Mouse (Mus musculus) bone marrow, adult 2 months (tissue): Measurements from ENCODE around the gene Gm21985. TPM values are rescaled to one million over a fixed set of nuclear protein-coding genes. Genes with fewer than 3 reads are reported as not detected.
A peak's percentile ranks its signal among the peaks of the same experiment; 100 is the strongest.

Experiments
- H3K27ac ChIP-seq: fragments of 200-500 bp; 2 replicates; pipeline ENCODE4 v1.5.1; 2012; ENCODE audit warnings: low read depth, mild to moderate bottlenecking, control low read depth, inconsistent platforms, low read length; ENCODE audit not compliant: control insufficient read depth, poor library complexity, insufficient read depth
- H3K4me1 ChIP-seq: fragments of 200-500 bp; 2 replicates; pipeline ENCODE4 v1.6.1; 2011; ENCODE audit warnings: low read length; ENCODE audit not compliant: control insufficient read depth, insufficient read depth
- H3K4me3 ChIP-seq: fragments of 200-500 bp; replicated peaks from 2 replicates; pipeline ENCODE3; 2011; ENCODE audit warnings: mild to moderate bottlenecking, low read depth, low read length, control low read depth; ENCODE audit not compliant: control insufficient read depth
- CTCF ChIP-seq: fragments of 200-500 bp; IDR thresholded peaks from 2 replicates; pipeline ENCODE4 v1.5.1; 2011; ENCODE audit warnings: low read length, control low read depth; ENCODE audit not compliant: control insufficient read depth, insufficient read depth
- POLR2A ChIP-seq: fragments of 200-500 bp; IDR thresholded peaks from 2 replicates; pipeline ENCODE4 v1.6.1; 2011; ENCODE audit warnings: low read depth, mild to moderate bottlenecking, control low read depth, low read length, borderline replicate concordance; ENCODE audit not compliant: control insufficient read depth
- WGBS: fragments of 180-500 bp; shearing (Covaris S2); methylation state at CpG from one replicate; pipeline ENCODE4 v1.1.7; 2018; 5-methylcytosine and 5-hydroxymethylcytosine counted together
- polyA plus RNA-seq: library from polyadenylated mRNA; stranded (reverse); fragments of >200 nt; gene quantifications from 2 replicates; pipeline ENCODE4 v1.2.4, GENCODE M21; 2011; ENCODE audit warnings: low replicate concordance; ENCODE audit not compliant: missing spikeins, insufficient read depth, insufficient read length

The Gm21985 gene
- polyA plus RNA-seq, 1 experiment: 0.85 TPM

DNA sequence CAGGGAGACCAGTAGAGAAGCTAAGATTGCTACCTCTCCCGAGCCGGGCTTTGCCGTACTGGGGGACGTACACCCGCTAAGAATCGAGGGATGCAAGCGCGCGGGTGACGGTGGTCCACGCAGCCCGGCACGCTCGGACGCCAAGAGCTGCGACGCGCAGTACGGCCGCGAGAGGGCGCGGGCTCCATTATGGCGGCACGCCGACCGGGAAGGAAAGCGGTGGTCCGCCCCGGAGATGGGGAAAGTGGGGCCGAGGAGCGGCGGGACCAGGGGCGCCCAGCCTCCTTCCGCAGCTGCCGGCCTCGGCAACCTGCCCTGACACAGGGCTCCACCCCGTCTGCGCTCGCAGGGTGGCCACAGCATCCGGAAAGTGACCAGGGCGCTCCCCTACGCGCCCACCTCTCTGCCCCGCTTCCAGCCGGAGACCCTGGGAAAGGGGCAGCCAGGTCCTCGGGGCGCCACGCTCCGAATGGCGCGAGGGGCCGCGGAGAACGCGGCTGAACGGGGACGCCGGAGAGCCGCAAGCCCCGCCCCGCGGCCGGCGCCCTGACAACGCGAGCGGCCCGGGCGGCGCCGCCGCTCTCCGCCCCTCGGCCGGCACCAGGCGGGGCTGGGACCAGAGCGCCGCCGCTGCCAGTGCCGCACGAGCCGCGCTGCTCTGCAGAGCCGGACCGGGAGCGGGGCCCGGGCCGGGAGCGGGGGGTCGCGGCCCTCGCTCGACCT is 26.7 kb upstream of the Gm21985 start, which contains the start of gene Lpcat4:
TSS of gene Lpcat4 (plus strand) at position 257 of the 723 bp plus-strand sequence.
- peak within 1 kb of the TSS; percentile 97 for H3K4me3 ChIP-seq
- peak within 1 kb of the TSS; percentile 96 for H3K27ac ChIP-seq
- H3K4me1 ChIP-seq: no peaks in the 10 kb centered on the region; the same call in 1 of the 2 replicates
- TF ChIP-seq POLR2A (peak; percentile 44; the same call in 1 of the 2 replicates), CTCF (peak; percentile 85)
- under 1% methylated on average over 93 of the region's 94 CpGs for WGBS

DNA sequence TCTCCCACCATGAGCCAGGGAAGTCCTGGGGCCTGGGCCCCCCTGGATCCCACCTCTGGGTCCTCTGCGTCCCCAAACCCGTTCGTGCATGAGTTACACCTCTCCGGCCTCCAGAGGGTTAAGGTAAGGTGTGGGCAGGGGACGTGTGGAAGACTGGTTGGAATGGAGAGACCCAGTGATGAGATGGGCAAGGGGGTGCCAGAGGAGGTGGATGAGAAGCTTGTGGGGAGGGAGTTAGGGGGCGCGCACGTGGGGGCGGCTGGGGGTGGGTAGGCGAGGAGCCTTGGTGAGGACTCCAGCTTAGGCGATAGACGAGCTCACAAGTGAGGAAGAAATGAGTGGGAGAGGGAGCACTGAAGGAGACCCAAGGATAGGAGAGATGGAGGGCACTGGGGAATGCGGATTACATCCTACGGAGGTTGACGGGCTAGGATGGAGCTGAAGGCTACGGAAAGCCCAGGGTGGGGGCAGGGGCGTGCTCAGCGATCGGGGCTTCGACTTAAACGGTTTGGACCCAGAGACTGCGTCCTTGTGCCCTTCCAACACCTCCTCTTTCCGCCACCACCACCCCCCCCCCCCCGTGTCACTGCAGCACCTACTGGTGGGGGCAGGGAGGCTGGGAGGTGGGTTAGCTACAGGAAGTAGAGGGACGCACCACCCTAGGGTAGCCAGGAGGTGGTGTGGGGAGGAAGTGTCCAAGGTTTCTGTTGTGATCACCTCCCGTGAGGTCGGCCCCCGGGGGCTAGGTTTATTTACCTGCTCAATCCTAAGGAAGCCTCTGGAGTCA is 26.0 kb upstream of the Gm21985 start:
- H3K27ac ChIP-seq: peak overlapping the region; percentile 96
- under 1% methylated on average over 28 of the region's 28 CpGs for WGBS
- no peaks in the 10 kb centered on the region; the same call in 1 of the 2 replicates for H3K4me1 ChIP-seq
- TF ChIP-seq CTCF (peak; percentile 7; the same call in 1 of the 2 replicates), POLR2A (no peak)
- H3K4me3 ChIP-seq: peak overlapping the region; percentile 97

DNA sequence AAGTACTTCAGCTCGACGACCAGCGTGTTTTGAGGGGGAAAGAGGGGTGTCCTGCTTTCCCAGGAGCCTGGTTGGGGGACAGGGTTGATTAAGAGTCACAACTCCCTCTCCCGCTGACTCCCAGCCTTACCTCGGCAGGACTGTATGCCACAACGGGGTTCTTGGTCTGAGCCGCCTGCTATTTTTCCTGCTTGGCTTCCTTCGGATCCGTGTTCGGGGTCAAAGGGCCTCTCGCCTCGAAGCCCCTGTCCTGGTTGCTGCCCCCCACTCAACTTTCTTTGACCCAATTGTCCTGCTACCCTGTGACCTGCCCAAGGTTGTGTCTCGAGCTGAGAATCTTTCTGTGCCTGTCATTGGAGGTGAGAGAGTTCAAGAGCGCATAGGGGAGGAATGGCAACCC is 24.3 kb upstream of the Gm21985 start:
- Histone ChIP-seq H3K4me1 (no peaks in the 10 kb centered on the region; the same call in 1 of the 2 replicates), H3K4me3 (no peak overlapping the region), H3K27ac (no peak overlapping the region)
- TF ChIP-seq POLR2A (no peak), CTCF (no peak)
- WGBS: 84% methylated on average over 14 of the region's 14 CpGs

DNA sequence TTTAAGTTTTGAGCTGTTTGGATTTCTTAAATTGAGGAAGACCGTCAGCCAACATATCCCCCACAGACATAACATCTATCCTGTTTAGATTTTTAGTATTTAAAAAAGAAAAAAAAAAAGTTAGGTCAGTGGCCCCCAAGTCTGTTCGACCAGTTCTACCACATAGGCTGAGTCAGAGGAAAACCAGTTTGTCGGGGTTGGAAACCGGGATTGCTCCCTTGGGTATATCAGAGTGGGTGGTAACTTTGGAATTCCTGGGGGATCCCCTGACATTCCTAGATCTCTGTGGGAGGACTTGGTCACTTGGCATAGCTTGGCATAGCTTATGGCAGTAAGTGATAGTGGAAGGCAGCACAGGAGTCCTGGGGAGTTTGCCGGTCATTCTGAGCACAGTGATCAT is 20.8 kb upstream of the Gm21985 start:
- 82% methylated on average over 5 of the region's 5 CpGs for WGBS
- TF ChIP-seq POLR2A: no peak
- TF ChIP-seq CTCF: no peak
- Histone ChIP-seq H3K4me1 (no peaks in the 10 kb centered on the region; the same call in 1 of the 2 replicates), H3K27ac (no peak overlapping the region), H3K4me3 (no peak overlapping the region)

DNA sequence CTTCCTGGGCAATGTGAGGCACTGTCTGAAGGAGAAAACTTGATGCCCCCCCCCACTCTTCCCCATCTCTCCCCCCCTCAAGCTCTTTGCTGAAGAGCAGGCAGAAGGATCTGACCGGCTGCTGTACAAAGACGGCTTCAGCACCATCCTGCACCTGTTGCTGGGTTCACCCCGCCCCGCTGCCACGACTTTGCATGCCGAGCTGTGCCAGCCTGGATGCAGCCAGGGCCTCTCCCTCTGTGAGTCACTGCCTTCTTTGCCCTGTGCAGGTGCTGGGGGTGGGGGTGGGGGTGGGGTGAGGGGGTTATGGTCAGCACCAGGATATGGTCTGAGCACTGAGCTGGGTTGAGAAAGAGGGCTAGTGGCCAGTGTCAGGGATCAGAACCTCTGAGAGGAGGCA is 19.9 kb upstream of the Gm21985 start:
- no peak overlapping the region for H3K27ac ChIP-seq
- TF ChIP-seq CTCF (no peak), POLR2A (no peak)
- H3K4me1 ChIP-seq: no peaks in the 10 kb centered on the region; the same call in 1 of the 2 replicates
- WGBS: 89% methylated on average over 6 of the region's 6 CpGs
- H3K4me3 ChIP-seq: no peak overlapping the region

DNA sequence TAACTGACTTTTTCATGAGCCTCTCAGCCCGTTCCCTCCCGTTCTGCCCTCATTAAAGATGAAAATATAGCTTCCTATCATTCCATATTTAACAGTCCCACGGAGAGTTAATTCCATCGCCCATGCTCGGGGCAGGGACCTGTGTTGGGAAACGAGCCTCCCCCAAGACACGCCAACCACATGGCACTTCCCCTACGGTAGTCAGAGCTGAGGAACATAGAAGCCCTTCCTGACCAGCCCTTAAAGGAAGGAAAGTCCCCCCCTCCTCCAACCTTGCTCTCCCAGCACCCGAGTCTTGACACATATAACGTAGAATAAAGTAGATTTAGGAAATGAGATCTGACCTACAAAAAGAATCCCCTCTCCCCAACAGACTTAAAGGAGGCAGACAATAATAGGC is 18.8 kb upstream of the Gm21985 start:
- Histone ChIP-seq H3K4me3 (no peak overlapping the region), H3K4me1 (no peaks in the 10 kb centered on the region), H3K27ac (no peak overlapping the region)
- no peak for TF ChIP-seq CTCF
- 14% methylated on average over 10 of the region's 10 CpGs for WGBS

DNA sequence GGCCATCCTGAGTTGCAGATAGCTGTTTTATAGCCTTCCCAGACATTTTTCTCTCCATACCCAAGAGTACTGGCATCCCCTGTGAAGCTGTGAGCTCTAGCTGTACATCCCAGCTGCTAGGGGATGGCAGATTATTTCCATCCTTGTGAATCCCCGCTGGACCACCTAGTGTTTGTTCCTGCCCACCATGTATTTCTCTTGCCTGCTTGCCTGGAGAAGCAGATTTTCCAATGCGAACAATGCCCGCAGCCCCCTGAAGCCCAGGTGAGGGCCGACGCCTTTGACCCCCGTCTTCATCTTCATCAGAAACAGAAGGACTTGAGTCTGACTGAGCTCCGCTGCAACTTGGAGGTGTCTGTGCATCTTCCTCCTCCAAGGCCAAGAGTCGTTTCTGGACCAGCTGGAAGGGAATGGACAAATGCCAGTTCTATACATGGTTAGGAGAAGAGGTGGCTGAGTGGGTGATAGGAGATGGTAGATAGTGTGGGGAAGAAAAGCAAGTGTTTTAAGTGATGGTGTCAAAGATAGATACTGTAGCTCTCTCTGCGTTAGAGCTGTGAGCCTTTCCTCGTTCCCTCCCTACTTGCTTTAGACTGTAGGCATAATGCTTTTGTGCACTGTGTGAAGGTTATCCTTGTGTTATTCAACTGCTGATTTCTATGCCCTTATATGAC is 16.2 kb upstream of the Gm21985 start:
- TF ChIP-seq POLR2A (no peak), CTCF (no peak)
- Histone ChIP-seq H3K27ac (no peak overlapping the region), H3K4me1 (no peaks in the 10 kb centered on the region), H3K4me3 (no peak overlapping the region)
- WGBS: 87% methylated on average over 10 of the region's 10 CpGs
